Mouse (Mus musculus) spleen, postnatal 0 days (tissue): ENCODE measurements around the gene Cpn2. TPM values are rescaled to one million over a fixed set of nuclear protein-coding genes. Genes with fewer than 3 reads are reported as not detected.

ENCODE experiments used
- polyA plus RNA-seq: library from polyadenylated mRNA; unstranded; fragments of >200 nt; fragmentation: Nextera tagmentation; extraction: Ambion mirVana; gene quantifications from 2 replicates; pipeline ENCODE4 v1.2.1, GENCODE M21; 2015

Gene Cpn2
- polyA plus RNA-seq, result not detected in 2 replicates

GRCm38 (mm10) chr16:30267359-30267758 lies at the start of gene Cpn2:
Cpn2 (minus strand) TSS chr16:30267499.

GRCm38 (mm10) chr16:30310647-30311046 lies 43.3 kb upstream of the Cpn2 start, which contains the start of gene Gp5:
Gp5 (minus strand) TSS chr16:30310779.

GRCm38 (mm10) chr16:30282844-30283495 lies 15.7 kb upstream of the Cpn2 start, which contains the start of gene Lrrc15:
Lrrc15 (minus strand) TSS chr16:30283256.

Other genes starting within 250 kb of the Cpn2 start
- 23.7 and 26.1 TPM in 2 replicates for gene Hes1, start 203.1 kb downstream of the Cpn2 start, polyA plus RNA-seq
- 0.14 and 0.18 TPM in 2 replicates for gene Lrrc15, start 15.8 kb upstream of the Cpn2 start, polyA plus RNA-seq
- 10.2 and 11.8 TPM in 2 replicates for gene Gp5, start 43.3 kb upstream of the Cpn2 start, polyA plus RNA-seq
- gene Atp13a3, start 138.5 kb upstream of the Cpn2 start, polyA plus RNA-seq, result 13.9 and 15.7 TPM in 2 replicates